Mouse (Mus musculus) embryonic facial prominence, embryonic 15.5 days (tissue): Measurements from ENCODE around the gene Csf2rb. TPM values are rescaled to one million over a fixed set of nuclear protein-coding genes. Genes with fewer than 3 reads are reported as not detected.

Experiments
- ATAC-seq: fragments of 200-750 bp; cut with Nextera tagmentation; 2 replicates; pipeline ENCODE4 v1.8.0; 2017; ENCODE audit warnings: low read depth, moderate TSS enrichment; ENCODE audit not compliant: insufficient number of reproducible peaks, low FRiP score, low TSS enrichment
- H3K27ac ChIP-seq: fragments of 300-500 bp; sonication (generic); replicated peaks from 2 replicates; pipeline ENCODE4 v1.5.1; 2015; ENCODE audit warnings: mild to moderate bottlenecking, inconsistent platforms
- H3K27me3 ChIP-seq: fragments of 300-500 bp; sonication (generic); 2 replicates; pipeline ENCODE4 v1.6.1; 2015; ENCODE audit warnings: inconsistent platforms
- H3K36me3 ChIP-seq: fragments of 300-500 bp; sonication (generic); 2 replicates; pipeline ENCODE4 v1.6.1; 2015; ENCODE audit warnings: mild to moderate bottlenecking, inconsistent platforms
- H3K4me1 ChIP-seq: fragments of 300-500 bp; sonication (generic); 2 replicates; pipeline ENCODE4 v1.6.1; 2015; ENCODE audit warnings: inconsistent platforms
- H3K4me2 ChIP-seq: fragments of 300-500 bp; sonication (generic); replicated peaks from 2 replicates; pipeline ENCODE4 v1.6.1; 2015; ENCODE audit warnings: mild to moderate bottlenecking, inconsistent platforms
- H3K4me3 ChIP-seq: fragments of 300-500 bp; sonication (generic); replicated peaks from 2 replicates; pipeline ENCODE4 v1.5.1; 2015; ENCODE audit warnings: mild to moderate bottlenecking, inconsistent platforms
- H3K9ac ChIP-seq: fragments of 300-500 bp; sonication (generic); 2 replicates; pipeline ENCODE4 v1.6.1; 2015; ENCODE audit warnings: inconsistent platforms
- H3K9me3 ChIP-seq: fragments of 300-500 bp; sonication (generic); replicated peaks from 2 replicates; pipeline ENCODE4 v1.6.1; 2016; ENCODE audit warnings: inconsistent platforms
- WGBS: fragments of 180-500 bp; shearing (Covaris S2); methylation state at CpG from one replicate; pipeline ENCODE4 v1.1.7; 2015; 5-methylcytosine and 5-hydroxymethylcytosine counted together
- polyA plus RNA-seq: library from polyadenylated mRNA; unstranded; fragments of >200 nt; fragmentation: Nextera tagmentation; extraction: Ambion mirVana; gene quantifications from 2 replicates; pipeline ENCODE4 v1.2.1, GENCODE M21; 2015

Gene Csf2rb
- polyA plus RNA-seq, 1 experiment from 2014 or later = 6.4 TPM

GRCm38 (mm10) chr15:78380208-78380607 is 54.7 kb downstream of the Csf2rb start:
- H3K36me3 ChIP-seq = no peaks in the 10 kb centered on the region
- H3K27me3 ChIP-seq = no peaks in the 10 kb centered on the region
- ATAC-seq = no peak
- H3K4me1 ChIP-seq = 0 out of 2 replicates have a peak, but pooled peaks cover 6% of the 10 kb centered on the region
- no peak overlapping the region for H3K4me2 ChIP-seq
- WGBS = 49% methylated on average over 2 of the region's 2 CpGs
- no peak overlapping the region for H3K27ac ChIP-seq
- no peaks in the 10 kb centered on the region for H3K9me3 ChIP-seq
- no peak overlapping the region for H3K4me3 ChIP-seq
- no peak overlapping the region for H3K9ac ChIP-seq

- Histone ChIP-seq H3K27ac (no peak overlapping the region), H3K9me3 (no peaks in the 10 kb centered on the region), H3K4me1 (0 out of 2 replicates have a peak, but pooled peaks cover 6% of the 10 kb centered on the region), H3K4me3 (no peak overlapping the region), H3K27me3 (no peaks in the 10 kb centered on the region), H3K4me2 (no peak overlapping the region), H3K9ac (no peak overlapping the region), H3K36me3 (no peaks in the 10 kb centered on the region)
- no peak for ATAC-seq
- WGBS = 65% methylated on average over 4 of the region's 4 CpGs
These were observed 55.2 kb downstream of the Csf2rb start for GRCm38 (mm10) chr15:78380741-78381140.

- no peak for ATAC-seq
- no peak overlapping the region for H3K9ac ChIP-seq
- no peak overlapping the region for H3K27ac ChIP-seq
- 60% methylated on average over 4 of the region's 4 CpGs for WGBS
- no peak overlapping the region for H3K4me3 ChIP-seq
- H3K4me1 ChIP-seq = 0 out of 2 replicates have a peak, but pooled peaks cover 6% of the 10 kb centered on the region
- H3K9me3 ChIP-seq = no peaks in the 10 kb centered on the region
- H3K4me2 ChIP-seq = no peak overlapping the region
- no peaks in the 10 kb centered on the region for H3K27me3 ChIP-seq
- H3K36me3 ChIP-seq = no peaks in the 10 kb centered on the region
These were observed 56.6 kb downstream of the Csf2rb start for GRCm38 (mm10) chr15:78382115-78382514.

GRCm38 (mm10) chr15:78383450-78384219 is 58.1 kb downstream of the Csf2rb start:
- Histone ChIP-seq H3K4me2 (no peak overlapping the region), H3K4me1 (0 out of 2 replicates have a peak, but pooled peaks cover 6% of the 10 kb centered on the region), H3K27ac (peak overlapping the region; percentile 18; the same call in 1 of the 2 replicates), H3K9me3 (no peaks in the 10 kb centered on the region), H3K36me3 (no peaks in the 10 kb centered on the region), H3K27me3 (no peaks in the 10 kb centered on the region), H3K9ac (no peak overlapping the region), H3K4me3 (no peak overlapping the region)
- 67% methylated on average over 11 of the region's 11 CpGs for WGBS
- no peak for ATAC-seq

GRCm38 (mm10) chr15:78384220-78385116 is 58.9 kb downstream of the Csf2rb start:
- 0 out of 2 replicates have a peak overlapping the region, but pooled peaks have one; percentile 18 for H3K27ac ChIP-seq
- 61% methylated on average over 7 of the region's 7 CpGs for WGBS

GRCm38 (mm10) chr15:78385564-78385963 is 60.0 kb downstream of the Csf2rb start:
- Histone ChIP-seq H3K36me3 (no peaks in the 10 kb centered on the region), H3K27ac (no peak overlapping the region), H3K9ac (no peak overlapping the region), H3K4me1 (0 out of 2 replicates have a peak, but pooled peaks cover 6% of the 10 kb centered on the region), H3K27me3 (no peaks in the 10 kb centered on the region), H3K4me2 (no peak overlapping the region), H3K4me3 (no peak overlapping the region), H3K9me3 (no peaks in the 10 kb centered on the region)
- 88% methylated on average over 1 of the region's 1 CpGs for WGBS
- no peak for ATAC-seq

More at GRCm38 (mm10) chr15:78384220-78385116, 58.9 kb downstream of the Csf2rb start:
- ATAC-seq = no peak
- Histone ChIP-seq H3K9ac (no peak overlapping the region), H3K36me3 (no peaks in the 10 kb centered on the region), H3K4me1 (0 out of 2 replicates have a peak, but pooled peaks cover 6% of the 10 kb centered on the region), H3K4me3 (no peak overlapping the region), H3K27me3 (no peaks in the 10 kb centered on the region), H3K9me3 (no peaks in the 10 kb centered on the region), H3K4me2 (no peak overlapping the region)

GRCm38 (mm10) chr15:78390855-78391254 is 65.3 kb downstream of the Csf2rb start:
- Histone ChIP-seq H3K4me2 (no peak overlapping the region), H3K4me1 (no peaks in the 10 kb centered on the region), H3K9me3 (no peaks in the 10 kb centered on the region), H3K27ac (no peak overlapping the region), H3K4me3 (no peak overlapping the region), H3K36me3 (no peaks in the 10 kb centered on the region), H3K9ac (no peak overlapping the region), H3K27me3 (no peaks in the 10 kb centered on the region)
- 79% methylated on average over 3 of the region's 3 CpGs for WGBS
- no peak for ATAC-seq

GRCm38 (mm10) chr15:78395478-78395962 is 70.0 kb downstream of the Csf2rb start, which contains the start of gene Tex33:
Gene Tex33, minus strand, starts transcription at chr15:78395912.
- no peak within 1 kb of the TSS for H3K9ac ChIP-seq
- H3K36me3 ChIP-seq = no peaks in the 10 kb centered on the region
- no peak within 1 kb of the TSS for H3K4me2 ChIP-seq
- WGBS = 76% methylated on average over 8 of the region's 8 CpGs
- no peak for ATAC-seq
- H3K27ac ChIP-seq = no peak within 1 kb of the TSS
- H3K27me3 ChIP-seq = no peaks in the 10 kb centered on the region
- no peak within 1 kb of the TSS for H3K4me3 ChIP-seq
- no peaks in the 10 kb centered on the region for H3K9me3 ChIP-seq
- H3K4me1 ChIP-seq = no peaks in the 10 kb centered on the region

GRCm38 (mm10) chr15:78401345-78401744 is 75.8 kb downstream of the Csf2rb start:
- no peak for ATAC-seq
- 62% methylated on average over 6 of the region's 6 CpGs for WGBS
- no peak overlapping the region for H3K4me3 ChIP-seq
- peaks cover 37% of the 10 kb centered on the region for H3K4me1 ChIP-seq
- no peaks in the 10 kb centered on the region for H3K9me3 ChIP-seq
- H3K27me3 ChIP-seq = no peaks in the 10 kb centered on the region
- no peaks in the 10 kb centered on the region for H3K36me3 ChIP-seq
- H3K4me2 ChIP-seq = no peak overlapping the region
- H3K9ac ChIP-seq = no peak overlapping the region
- H3K27ac ChIP-seq = 0 out of 2 replicates have a peak overlapping the region, but pooled peaks have one; percentile 48

GRCm38 (mm10) chr15:78401921-78402320 is 76.4 kb downstream of the Csf2rb start:
- no peak overlapping the region for H3K4me3 ChIP-seq
- H3K4me2 ChIP-seq = no peak overlapping the region
- H3K27me3 ChIP-seq = no peaks in the 10 kb centered on the region
- H3K36me3 ChIP-seq = no peaks in the 10 kb centered on the region
- no peak for ATAC-seq
- peaks cover 38% of the 10 kb centered on the region for H3K4me1 ChIP-seq
- no peaks in the 10 kb centered on the region for H3K9me3 ChIP-seq
- H3K9ac ChIP-seq = no peak overlapping the region
- peak overlapping the region; percentile 48 for H3K27ac ChIP-seq
- 51% methylated on average over 4 of the region's 4 CpGs for WGBS

- ATAC-seq = no peak
- no peaks in the 10 kb centered on the region for H3K36me3 ChIP-seq
- H3K27me3 ChIP-seq = no peaks in the 10 kb centered on the region
- no peak overlapping the region for H3K4me2 ChIP-seq
- peaks cover 43% of the 10 kb centered on the region for H3K4me1 ChIP-seq
- no peak overlapping the region for H3K9ac ChIP-seq
- H3K4me3 ChIP-seq = no peak overlapping the region
- no peaks in the 10 kb centered on the region for H3K9me3 ChIP-seq
- WGBS = 50% methylated on average over 7 of the region's 7 CpGs
- H3K27ac ChIP-seq = peak overlapping the region; percentile 55
These were observed 76.9 kb downstream of the Csf2rb start for GRCm38 (mm10) chr15:78402423-78402822.
